Mouse (Mus musculus) yolk sac, embryonic 10.5 days (tissue): ENCODE measurements at regions not wholly inside any gene's neighbourhood (a gene's known extent, or its start where the extent isn't known, plus 50 kb on each side); places are given as distances from the start of the nearest gene placed in this dataset.

ENCODE experiments used
- DNase-seq: peaks from one replicate; pipeline ENCODE4 v3.0.0-alpha.2; 2017; ENCODE audit warnings: low spot score

DNA sequence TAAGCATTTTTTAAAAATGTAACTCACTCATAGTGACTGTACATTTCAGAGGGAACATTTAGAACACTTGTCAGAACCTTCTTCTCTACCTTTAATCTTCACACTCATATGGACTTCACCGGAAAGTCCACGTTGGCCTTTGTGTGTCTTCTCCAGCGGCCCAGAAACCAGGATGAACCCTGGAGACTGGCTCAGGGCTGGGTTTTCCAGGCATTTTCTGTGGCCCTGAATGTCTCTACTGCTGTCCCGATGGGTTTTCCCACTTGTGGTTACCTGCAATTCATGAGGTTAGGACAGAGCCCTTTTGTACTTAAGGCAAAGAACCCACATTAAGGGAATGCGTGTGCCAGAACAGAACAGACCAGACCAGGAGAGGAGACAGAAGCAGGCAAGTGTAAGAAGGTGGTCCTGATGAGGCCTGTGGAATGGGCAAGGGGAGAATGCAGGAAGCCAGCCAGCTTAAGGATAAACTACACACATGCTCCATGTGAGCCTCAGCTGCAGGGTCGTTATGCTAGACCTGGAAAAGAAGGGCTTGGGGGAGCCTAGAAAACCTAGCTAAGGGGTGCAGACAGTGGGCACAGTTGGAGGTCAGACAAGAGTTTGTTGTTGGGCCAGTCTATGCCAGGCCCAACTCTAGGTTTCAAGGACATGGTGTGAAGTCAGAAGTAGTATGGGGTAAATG is 94.8 kb downstream of the Snx19 start:
- DNase-seq = no peak

DNA sequence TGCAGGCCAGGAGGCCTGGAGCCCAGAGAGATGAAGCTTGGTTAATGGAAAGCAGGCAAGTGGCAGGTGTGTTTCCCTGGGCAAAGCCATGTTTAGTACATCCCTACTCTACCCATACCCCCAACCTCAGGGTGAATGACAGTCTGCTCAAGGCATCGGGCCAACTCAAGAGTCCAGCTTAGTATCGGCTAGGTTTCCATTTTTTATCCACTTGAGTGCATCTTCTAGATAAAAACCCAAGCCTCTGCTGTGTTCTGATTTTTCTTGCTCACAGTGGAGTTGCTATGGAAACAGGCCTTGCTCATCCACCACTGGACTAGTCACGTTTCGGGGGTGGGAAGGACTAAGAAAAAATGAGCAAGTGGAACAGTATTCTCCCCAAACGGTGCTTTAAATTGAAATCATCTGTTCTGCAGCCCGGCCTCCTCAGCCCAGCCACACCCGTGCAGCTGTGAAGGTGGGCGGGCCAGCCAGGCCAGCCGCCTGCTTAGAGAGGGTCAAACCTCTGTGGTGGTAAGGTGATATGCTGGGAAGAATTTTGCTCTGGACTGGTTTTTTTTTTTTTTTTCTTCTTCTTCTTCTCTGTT is 94.0 kb downstream of the Snx19 start:
- DNase-seq = peak; percentile 11

DNA sequence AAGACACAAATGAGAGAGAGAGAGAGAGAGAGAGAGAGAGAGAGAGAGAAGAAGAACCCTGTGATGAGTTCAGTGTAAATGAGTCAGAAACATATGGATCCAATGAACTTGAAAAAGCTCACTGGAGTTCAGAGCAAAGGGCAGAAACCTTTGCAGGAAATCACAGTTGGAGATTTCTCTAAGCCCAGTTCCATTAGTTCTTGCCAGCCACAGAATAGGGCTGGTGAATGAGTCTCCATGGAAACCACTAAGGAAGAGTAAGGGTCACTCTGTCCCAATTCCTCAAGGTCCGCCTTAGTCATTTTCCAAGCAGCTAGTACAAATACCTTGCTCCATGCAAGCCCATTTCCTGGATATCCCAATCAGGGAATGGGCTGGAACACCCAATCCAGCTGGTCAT is 93.2 kb downstream of the Snx19 start:
- no peak for DNase-seq

DNA sequence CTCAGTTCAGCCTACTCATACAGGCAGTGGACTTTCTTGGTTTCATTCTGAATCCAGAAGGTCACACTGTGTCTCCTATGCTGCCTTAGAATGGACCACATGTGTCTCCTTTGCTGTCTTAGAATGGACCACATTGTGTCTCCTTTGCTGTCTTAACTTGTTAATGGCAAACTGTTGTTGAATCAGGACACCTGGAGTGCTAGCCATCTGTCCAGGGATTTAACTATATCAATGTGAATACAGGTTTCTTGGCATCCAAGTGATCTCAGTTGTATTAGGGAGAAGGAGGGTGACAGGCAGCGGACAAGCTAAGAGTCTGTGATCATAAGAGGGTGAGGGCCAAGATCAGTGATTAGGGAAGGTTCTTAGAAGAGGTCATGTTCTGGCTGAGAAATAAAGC is 92.3 kb downstream of the Snx19 start:
- no peak for DNase-seq
